Mouse (Mus musculus): ENCODE measurements around the gene Cd82. TPM values are rescaled to one million over a fixed set of nuclear protein-coding genes. Genes with fewer than 3 reads are reported as not detected.

Cd82 gene
- total RNA-seq (2021), result 10 to 100 TPM; 12.8 to 17.8 TPM
- long read RNA-seq, experiment 1, transcript Cd82-201 (10 exons, 1,824 nt), result major isoform, 5 of 5 reads
- long read RNA-seq, experiment 1, partial matches to known transcripts, result 0 of 5 reads
- long read RNA-seq, experiment 1, other reads (novel, unspliced or antisense), result 0 of 5 reads
- long read RNA-seq, experiment 2, partial matches to known transcripts, result 1 of 3 reads
- long read RNA-seq, experiment 2, other reads (novel, unspliced or antisense), result 0 of 3 reads

DNA sequence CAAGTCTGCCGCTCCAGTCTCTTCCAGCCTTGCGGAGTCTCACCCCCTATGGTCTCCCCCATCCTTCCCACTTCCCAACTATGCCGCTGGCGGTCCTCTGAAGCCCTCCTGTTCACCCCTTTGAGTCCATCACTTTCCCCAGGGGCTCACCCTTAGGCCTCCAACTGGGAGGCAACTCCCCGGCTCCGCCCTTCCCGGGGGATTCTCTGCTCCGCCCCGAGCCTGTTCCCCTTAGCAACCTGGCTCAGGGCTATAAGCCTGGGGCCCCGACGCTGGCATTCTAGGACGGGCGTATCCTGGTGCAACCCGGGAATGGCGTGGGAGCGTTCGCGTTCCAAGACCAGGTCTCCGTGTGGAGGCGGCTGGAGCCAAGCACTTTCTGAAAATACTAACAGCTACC lies at the start of gene Cd82:
Cd82 (minus strand) TSS at position 381 of the 400 bp plus-strand sequence.
- Histone ChIP-seq H3K4me3 (peak within 1 kb of the TSS; percentile 51), H3K27ac (peak within 1 kb of the TSS; percentile 30; the same call in 1 of the 2 replicates)
- peak in 1 of 2 experiments; percentile 19 for DNase-seq (ENCODE audit: extremely low spot score in 1 of 2, low spot score in 2 of 2)
- intact Hi-C loops (cut with DNase I), result no loop called here
- TF ChIP-seq CTCF (IDR thresholded peaks at IDR 0.05), result no peak

GRCm38 (mm10) chr2:93512130-93512529 lies 49.2 kb upstream of the Cd82 start:
- H3K4me3 ChIP-seq, result no peak overlapping the region
- intact Hi-C loops (cut with DNase I), result no loop called here
- no peak overlapping the region for H3K27ac ChIP-seq
- no peak for DNase-seq (ENCODE audit: extremely low spot score in 1 of 2, low spot score in 2 of 2)
- no peak for TF ChIP-seq CTCF (IDR thresholded peaks at IDR 0.05)

DNA sequence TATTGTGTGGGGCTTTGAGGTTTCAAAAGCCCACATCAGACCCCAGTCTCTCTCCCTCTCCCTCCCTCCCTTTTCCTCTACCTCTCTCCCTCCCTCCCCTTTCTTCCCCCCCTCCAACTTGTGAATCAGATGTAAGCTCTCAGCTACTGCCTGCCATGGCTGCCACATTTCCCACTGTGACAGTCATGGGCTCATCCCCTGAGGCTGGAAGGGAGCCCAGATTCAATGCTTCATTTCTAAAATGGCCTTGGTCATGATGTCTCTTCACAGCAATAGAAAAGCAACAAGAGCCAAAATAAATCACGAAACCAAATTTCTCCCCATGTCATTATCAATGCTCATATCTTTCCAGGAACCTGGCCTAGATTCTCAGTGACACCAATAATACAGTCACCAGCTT lies 47.9 kb upstream of the Cd82 start:
- no peak for DNase-seq (ENCODE audit: extremely low spot score in 1 of 2, low spot score in 2 of 2)
- Histone ChIP-seq H3K27ac (no peak overlapping the region), H3K4me3 (no peak overlapping the region)
- TF ChIP-seq CTCF (IDR thresholded peaks at IDR 0.05), result no peak
- intact Hi-C loops (cut with DNase I), result no loop called here

DNA sequence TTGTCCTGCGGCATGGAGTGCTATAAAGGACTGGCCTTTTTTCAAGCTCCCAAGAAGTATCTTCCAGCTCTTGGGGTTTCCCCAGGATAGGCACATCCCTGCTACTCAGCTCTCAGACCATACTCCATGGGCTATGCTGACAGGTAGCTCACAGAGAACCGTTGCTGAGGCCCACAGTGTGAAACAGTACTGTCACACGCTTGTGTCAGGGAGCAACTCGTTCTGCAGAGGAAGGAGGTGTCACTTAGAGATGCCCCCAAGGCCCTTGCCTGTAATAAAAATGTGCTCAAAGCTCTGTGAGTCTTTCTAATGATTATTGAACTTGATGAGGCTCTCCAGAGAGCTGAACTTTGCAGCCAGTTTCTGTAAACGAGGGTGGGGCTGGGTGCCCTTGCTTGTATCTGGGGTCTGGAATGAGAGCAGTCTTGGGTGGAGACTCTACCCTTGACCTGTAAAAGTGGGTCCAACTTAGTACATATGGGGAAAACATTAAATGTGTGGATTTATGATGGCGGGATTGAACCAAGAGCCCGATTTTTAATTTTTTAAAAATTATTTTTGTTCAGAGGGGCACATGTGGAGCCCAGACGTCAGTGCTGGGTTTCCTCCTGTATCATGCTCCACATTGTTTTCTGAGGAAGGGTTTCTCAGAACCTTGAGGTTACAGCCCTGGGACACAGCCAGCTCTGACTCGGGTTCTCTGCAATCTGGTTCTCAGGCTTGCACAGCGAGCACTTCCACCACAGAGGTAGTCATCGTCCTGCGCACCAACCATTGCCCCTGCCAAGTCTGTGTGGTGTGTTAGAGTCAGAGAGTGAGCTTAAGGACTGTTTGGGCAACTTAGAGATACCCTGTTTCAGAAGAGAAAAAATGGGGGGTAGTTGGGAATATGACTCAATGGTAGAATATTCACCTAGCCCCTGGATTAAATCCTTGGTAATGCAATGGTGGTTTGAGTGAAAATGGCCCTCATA lies 47.1 kb upstream of the Cd82 start:
- TF ChIP-seq CTCF (IDR thresholded peaks at IDR 0.05), result no peak
- DNase-seq (ENCODE audit: extremely low spot score in 1 of 2, low spot score in 2 of 2), result no peak
- no peak overlapping the region for H3K4me3 ChIP-seq
- intact Hi-C loops (cut with DNase I), result no loop called here
- H3K27ac ChIP-seq, result no peak overlapping the region

- no peak overlapping the region for H3K4me3 ChIP-seq
- intact Hi-C loops (cut with DNase I), result no loop called here
- H3K27ac ChIP-seq, result no peak overlapping the region
- DNase-seq (ENCODE audit: extremely low spot score in 1 of 2, low spot score in 2 of 2), result peak; percentile 17 to 33
- TF ChIP-seq CTCF (IDR thresholded peaks at IDR 0.05), result no peak
These were observed 42.2 kb upstream of the Cd82 start for GRCm38 (mm10) chr2:93505091-93505490.

DNA sequence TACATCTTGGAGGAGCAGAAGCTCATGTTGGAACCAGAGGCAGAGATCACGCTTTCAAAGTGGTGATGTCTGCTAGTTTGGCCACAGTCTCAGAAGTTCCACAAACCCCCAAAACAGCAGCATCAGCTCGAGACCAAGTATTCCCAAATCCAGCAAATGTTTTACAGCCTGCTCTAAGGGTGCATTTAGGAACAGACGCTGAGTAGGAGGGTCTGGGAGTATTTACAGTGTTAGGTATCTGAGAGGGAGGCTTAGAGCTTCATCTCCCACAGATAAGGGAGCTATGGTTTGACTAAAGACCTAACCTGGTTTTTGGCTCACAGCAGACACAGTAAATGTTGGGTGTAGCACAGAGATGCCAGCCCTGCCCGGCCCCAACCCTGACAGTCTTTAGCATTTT lies 40.4 kb upstream of the Cd82 start:
- intact Hi-C loops (cut with DNase I), result no loop called here
- DNase-seq (ENCODE audit: extremely low spot score in 1 of 2, low spot score in 2 of 2), result no peak
- TF ChIP-seq CTCF (IDR thresholded peaks at IDR 0.05), result no peak
- H3K4me3 ChIP-seq, result no peak overlapping the region
- no peak overlapping the region for H3K27ac ChIP-seq

DNA sequence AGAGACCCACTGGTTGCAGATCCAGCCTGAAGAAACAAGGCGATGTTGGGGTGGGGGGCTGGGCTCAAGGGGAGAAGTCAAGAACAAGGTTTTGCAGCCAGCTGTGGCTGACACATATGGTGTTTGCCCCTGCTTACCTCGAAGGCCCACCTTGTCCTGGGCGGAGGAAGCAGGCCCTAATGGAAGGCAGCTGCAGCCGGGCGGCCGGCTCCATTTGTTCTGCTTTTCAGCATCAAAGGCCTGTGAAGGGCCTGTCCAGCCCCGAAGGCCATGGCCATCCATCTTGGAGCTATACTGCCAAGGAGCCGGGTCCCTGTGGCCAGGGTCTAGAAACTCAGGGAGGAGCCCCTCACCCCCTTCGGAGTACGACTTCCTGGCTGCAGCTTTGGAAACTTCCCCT lies 38.4 kb upstream of the Cd82 start:
- Histone ChIP-seq H3K27ac (no peak overlapping the region), H3K4me3 (no peak overlapping the region)
- no peak for DNase-seq (ENCODE audit: extremely low spot score in 1 of 2, low spot score in 2 of 2)
- TF ChIP-seq CTCF (IDR thresholded peaks at IDR 0.05), result no peak
- intact Hi-C loops (cut with DNase I), result no loop called here

DNA sequence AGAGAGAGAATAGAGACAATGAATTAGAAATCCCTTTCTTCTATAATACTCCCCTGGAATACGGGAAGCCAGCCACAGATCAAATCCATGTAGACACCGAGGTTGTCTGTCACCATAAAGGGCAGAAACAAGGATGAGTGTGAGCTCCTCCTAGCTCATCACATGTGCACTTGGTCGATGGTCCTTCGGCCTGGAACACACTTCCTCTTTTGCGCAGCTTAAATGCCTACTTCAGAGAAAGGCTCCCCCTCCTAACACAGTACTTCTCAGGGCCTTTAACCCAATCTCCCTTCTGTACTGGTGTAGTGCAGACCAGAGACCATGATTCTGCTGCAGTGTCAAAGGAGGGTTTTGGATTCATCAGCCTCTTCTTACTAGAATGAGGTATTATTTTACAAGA lies 34.3 kb upstream of the Cd82 start:
- no peak for TF ChIP-seq CTCF (IDR thresholded peaks at IDR 0.05)
- intact Hi-C loops (cut with DNase I), result no loop called here
- Histone ChIP-seq H3K27ac (no peak overlapping the region), H3K4me3 (no peak overlapping the region)
- DNase-seq (ENCODE audit: extremely low spot score in 1 of 2, low spot score in 2 of 2), result no peak

DNA sequence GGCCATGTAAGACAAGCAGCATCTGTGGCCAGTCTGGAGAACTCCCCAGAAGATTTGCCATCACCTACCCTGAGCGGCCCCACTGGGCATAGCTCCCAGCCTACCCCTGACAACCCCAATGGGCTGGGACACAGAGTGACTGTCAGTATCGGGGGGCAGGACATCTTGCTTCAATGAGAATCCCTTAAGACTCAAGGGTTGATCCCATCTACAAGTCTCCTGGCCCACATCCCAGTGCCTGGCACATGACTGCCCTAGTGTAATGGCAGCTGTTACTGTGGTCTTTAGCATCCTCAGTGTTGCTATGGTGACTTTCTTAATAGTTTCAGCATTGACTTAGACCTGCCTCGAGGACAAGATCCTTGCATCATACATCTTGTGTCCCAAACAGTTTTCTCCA lies 32.2 kb upstream of the Cd82 start:
- TF ChIP-seq CTCF (IDR thresholded peaks at IDR 0.05), result no peak
- no peak for DNase-seq (ENCODE audit: extremely low spot score in 1 of 2, low spot score in 2 of 2)
- intact Hi-C loops (cut with DNase I), result no loop called here
- H3K27ac ChIP-seq, result no peak overlapping the region
- no peak overlapping the region for H3K4me3 ChIP-seq

- no peak for TF ChIP-seq CTCF (IDR thresholded peaks at IDR 0.05)
- H3K27ac ChIP-seq, result no peak overlapping the region
- DNase-seq (ENCODE audit: extremely low spot score in 1 of 2, low spot score in 2 of 2), result no peak
- intact Hi-C loops (cut with DNase I), result no loop called here
- H3K4me3 ChIP-seq, result no peak overlapping the region
These were observed 30.6 kb upstream of the Cd82 start for GRCm38 (mm10) chr2:93493541-93493940.

GRCm38 (mm10) chr2:93490516-93490915 lies 27.6 kb upstream of the Cd82 start:
- TF ChIP-seq CTCF (IDR thresholded peaks at IDR 0.05), result no peak
- Histone ChIP-seq H3K4me3 (no peak overlapping the region), H3K27ac (no peak overlapping the region)
- intact Hi-C loops (cut with DNase I), result no loop called here
- DNase-seq (ENCODE audit: extremely low spot score in 1 of 2, low spot score in 2 of 2), result no peak

- TF ChIP-seq CTCF (IDR thresholded peaks at IDR 0.05), result no peak
- intact Hi-C loops (cut with DNase I), result no loop called here
- Histone ChIP-seq H3K4me3 (no peak overlapping the region), H3K27ac (no peak overlapping the region)
- no peak for DNase-seq (ENCODE audit: extremely low spot score in 1 of 2, low spot score in 2 of 2)
These were observed 26.1 kb upstream of the Cd82 start for GRCm38 (mm10) chr2:93488911-93489587.
